Mouse (Mus musculus): Measurements from ENCODE around the gene Clec4f. TPM values are rescaled to one million over a fixed set of nuclear protein-coding genes. Genes with fewer than 3 reads are reported as not detected.

Clec4f gene
- polyA plus RNA-seq, 1 experiment from 2014 or later, result not detected

DNA sequence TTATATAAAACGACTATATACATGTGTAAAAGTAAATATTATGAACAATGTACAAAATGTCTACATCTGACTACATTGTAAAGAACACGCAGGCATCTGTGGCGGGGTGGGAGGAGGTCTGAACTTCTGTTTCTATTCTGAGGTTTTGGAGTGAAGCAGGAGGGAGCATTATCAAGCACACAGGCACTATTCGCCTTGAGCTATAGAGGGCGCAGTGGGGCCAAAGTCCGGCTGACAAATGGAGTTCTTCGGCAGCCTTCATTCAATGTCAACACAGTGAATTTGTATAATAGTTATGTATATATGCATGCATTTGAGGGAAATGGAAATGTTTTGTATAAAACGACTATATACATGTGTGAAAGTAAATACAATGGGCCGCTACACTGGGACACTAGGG, 57.3 kb downstream of the Clec4f start:
- TF ChIP-seq EP300 (IDR thresholded peaks at IDR 0.05) (no peak), CTCF (IDR thresholded peaks at IDR 0.05) (peak; percentile 74)
- peak; percentile 57 for DNase-seq (ENCODE audit: low spot score)
- no peaks in the 10 kb centered on the region for H3K27me3 ChIP-seq (replicated peaks; ENCODE audit: insufficient read depth, low read length)
- 0 out of 2 replicates have a peak, but pooled peaks have one; percentile 35 for ATAC-seq
- peak overlapping the region; percentile 41 for H3K4me2 ChIP-seq (replicated peaks; ENCODE audit: low read depth, low read length)
- peak overlapping the region; percentile 16; the same call in 1 of the 2 replicates for H3K4me3 ChIP-seq (ENCODE audit: low read depth, low read length)
- H3K9ac ChIP-seq (replicated peaks; ENCODE audit: low read depth), result no peak overlapping the region
- H3K4me1 ChIP-seq (ENCODE audit: insufficient read depth, low read depth, low read length), result peaks cover 3% of the 10 kb centered on the region; the same call in 1 of the 2 replicates
- H3K9me3 ChIP-seq (ENCODE audit: low read length), result no peaks in the 10 kb centered on the region
- H3K27ac ChIP-seq (ENCODE audit: low read length), result no peak overlapping the region
- H3K36me3 ChIP-seq (ENCODE audit: insufficient read depth, low read length), result no peaks in the 10 kb centered on the region
- WGBS, result 8% methylated on average over 9 of the region's 9 CpGs

DNA sequence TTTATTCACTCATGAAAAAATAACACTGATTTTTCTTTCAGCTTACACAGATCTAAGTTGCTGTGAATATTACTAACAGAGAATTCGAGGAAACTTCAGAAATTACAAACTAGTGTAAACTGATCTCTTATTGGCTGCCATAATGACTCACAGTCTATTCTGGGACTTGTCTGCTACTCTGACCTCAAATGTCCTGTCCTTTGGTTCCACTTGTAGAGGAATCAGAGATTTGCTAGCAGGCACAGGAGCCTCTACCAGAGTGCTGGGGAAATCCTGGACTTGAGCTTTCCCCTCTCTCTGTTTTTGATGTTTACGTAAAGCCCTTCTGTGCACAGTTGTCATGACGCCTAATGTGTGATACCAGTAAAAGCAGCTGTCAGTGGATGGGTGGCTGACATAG, 58.0 kb downstream of the Clec4f start:
- Histone ChIP-seq H3K36me3 (ENCODE audit: insufficient read depth, low read length) (no peaks in the 10 kb centered on the region), H3K27me3 (replicated peaks; ENCODE audit: insufficient read depth, low read length) (no peaks in the 10 kb centered on the region), H3K4me2 (replicated peaks; ENCODE audit: low read depth, low read length) (no peak overlapping the region), H3K9me3 (ENCODE audit: low read length) (no peaks in the 10 kb centered on the region), H3K9ac (replicated peaks; ENCODE audit: low read depth) (no peak overlapping the region), H3K4me3 (ENCODE audit: low read depth, low read length) (no peak overlapping the region), H3K27ac (ENCODE audit: low read length) (no peak overlapping the region), H3K4me1 (ENCODE audit: insufficient read depth, low read depth, low read length) (peaks cover 3% of the 10 kb centered on the region; the same call in 1 of the 2 replicates)
- WGBS, result 32% methylated on average over 3 of the region's 3 CpGs
- TF ChIP-seq CTCF (IDR thresholded peaks at IDR 0.05) (no peak), EP300 (IDR thresholded peaks at IDR 0.05) (no peak)
- ATAC-seq (peak; percentile 40; the same call in 1 of the 2 replicates), DNase-seq (ENCODE audit: low spot score) (peak; percentile 19)

DNA sequence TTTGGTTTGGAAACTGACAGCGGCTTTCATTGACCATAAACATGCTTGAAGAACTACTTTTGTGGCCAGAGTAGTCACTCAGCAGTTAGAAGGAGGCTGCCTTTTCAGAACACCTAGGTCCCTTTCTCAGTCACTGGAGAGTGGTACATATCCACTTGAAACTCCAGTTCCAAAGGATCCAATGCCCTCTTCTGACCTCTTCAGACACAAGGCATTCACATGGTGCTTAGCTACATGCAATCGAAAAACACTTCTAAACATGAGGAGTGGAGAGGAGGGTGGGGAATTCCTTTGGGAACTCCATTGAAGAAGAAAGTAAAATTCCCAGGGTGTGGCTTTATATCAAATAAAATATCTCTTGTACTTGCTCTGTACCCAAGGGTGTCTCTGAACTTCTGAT, 61.0 kb downstream of the Clec4f start:
- H3K4me3 ChIP-seq (ENCODE audit: low read depth, low read length), result no peak overlapping the region
- DNase-seq (ENCODE audit: low spot score) (no peak), ATAC-seq (peak; percentile 52)
- WGBS, result 60% methylated on average over 2 of the region's 2 CpGs
- H3K4me1 ChIP-seq (ENCODE audit: insufficient read depth, low read depth, low read length), result peaks cover 3% of the 10 kb centered on the region; the same call in 1 of the 2 replicates
- H3K36me3 ChIP-seq (ENCODE audit: insufficient read depth, low read length), result no peaks in the 10 kb centered on the region
- no peaks in the 10 kb centered on the region for H3K27me3 ChIP-seq (replicated peaks; ENCODE audit: insufficient read depth, low read length)
- H3K4me2 ChIP-seq (replicated peaks; ENCODE audit: low read depth, low read length), result no peak overlapping the region
- H3K9ac ChIP-seq (replicated peaks; ENCODE audit: low read depth), result no peak overlapping the region
- H3K27ac ChIP-seq (ENCODE audit: low read length), result no peak overlapping the region
- TF ChIP-seq EP300 (IDR thresholded peaks at IDR 0.05), result peak; percentile 22; the same call in 1 of the 2 replicates
- TF ChIP-seq CTCF (IDR thresholded peaks at IDR 0.05), result no peak
- H3K9me3 ChIP-seq (ENCODE audit: low read length), result no peaks in the 10 kb centered on the region

Other genes starting within 250 kb of the Clec4f start
- gene Tet3, start 197.1 kb downstream of the Clec4f start, polyA plus RNA-seq (2015; fragmentation: Nextera tagmentation; extraction: Ambion mirVana), result 30.0 and 30.5 TPM in 2 replicates
- 71.8 and 75.3 TPM in 2 replicates for gene Dguok, start 149.2 kb downstream of the Clec4f start, polyA plus RNA-seq (2015; fragmentation: Nextera tagmentation; extraction: Ambion mirVana)
- 107 and 121 TPM in 2 replicates for gene Actg2, start 119.9 kb downstream of the Clec4f start, polyA plus RNA-seq (2015; fragmentation: Nextera tagmentation; extraction: Ambion mirVana)
- gene Stambp, start 83.5 kb downstream of the Clec4f start, polyA plus RNA-seq (2015; fragmentation: Nextera tagmentation; extraction: Ambion mirVana), result 30.7 TPM in 2 replicates
- gene Cd207, start 21.7 kb upstream of the Clec4f start, polyA plus RNA-seq (2015; fragmentation: Nextera tagmentation; extraction: Ambion mirVana), result not detected in 2 replicates
- not detected in 2 replicates for gene Vax2, start 55.1 kb upstream of the Clec4f start, polyA plus RNA-seq (2015; fragmentation: Nextera tagmentation; extraction: Ambion mirVana)
- 0.56 and 0.64 TPM in 2 replicates for gene Atp6v1b1, start 86.8 kb upstream of the Clec4f start, polyA plus RNA-seq (2015; fragmentation: Nextera tagmentation; extraction: Ambion mirVana)
- gene Ankrd53, start 106.5 kb upstream of the Clec4f start, polyA plus RNA-seq (2015; fragmentation: Nextera tagmentation; extraction: Ambion mirVana), result 0.12 TPM in 1 of 2 replicates, not detected in the other
- 89.8 and 101 TPM in 2 replicates for gene Tex261, start 119.6 kb upstream of the Clec4f start, polyA plus RNA-seq (2015; fragmentation: Nextera tagmentation; extraction: Ambion mirVana)
- gene Nagk, start 138.8 kb upstream of the Clec4f start, polyA plus RNA-seq (2015; fragmentation: Nextera tagmentation; extraction: Ambion mirVana), result 69.4 and 79.9 TPM in 2 replicates
- gene Paip2b, start 175.6 kb upstream of the Clec4f start, polyA plus RNA-seq (2015; fragmentation: Nextera tagmentation; extraction: Ambion mirVana), result 8.6 and 8.8 TPM in 2 replicates
- gene Zfp638, start 210.9 kb upstream of the Clec4f start, polyA plus RNA-seq (2015; fragmentation: Nextera tagmentation; extraction: Ambion mirVana), result 26.9 and 34.8 TPM in 2 replicates